Mouse (Mus musculus): Measurements from ENCODE around the gene Aqp6.

GRCm38 (mm10) chr15:99599245-99600070 is 1.7 kb upstream of the Aqp6 start:
- TF ChIP-seq MAFK (IDR thresholded peaks at IDR 0.05; ENCODE audit: insufficient read depth, low read depth, low read length) = no peak
- no peak for TF ChIP-seq CHD2 (IDR thresholded peaks at IDR 0.05; ENCODE audit: low read depth, low read length)
- TF ChIP-seq ZC3H11A (IDR thresholded peaks at IDR 0.05; ENCODE audit: borderline replicate concordance, low read depth, low read length) = no peak
- TF ChIP-seq HCFC1 (IDR thresholded peaks at IDR 0.05; ENCODE audit: borderline replicate concordance, insufficient read depth, low read length) = no peak
- TF ChIP-seq ZNF384 (IDR thresholded peaks at IDR 0.05; ENCODE audit: low read depth, low read length) = no peak

Data from ES-E14 (cell line).